Mouse (Mus musculus) liver, embryonic 11.5 days (tissue): ENCODE data around the gene Mc1r. TPM values are rescaled to one million over a fixed set of nuclear protein-coding genes. Genes with fewer than 3 reads are reported as not detected.
"Not testable (repeated sequence)": the region's sequence is repeated elsewhere in the genome, so short reads cannot be mapped to it uniquely, and the experiment has no call there.

Experiments used
- ATAC-seq: fragments of 200-750 bp; cut with Nextera tagmentation; replicated peaks from 2 replicates; pipeline ENCODE4 v1.8.0; 2017; ENCODE audit warnings: moderate number of reproducible peaks, mild to moderate bottlenecking, moderate TSS enrichment, moderate library complexity; ENCODE audit not compliant: low FRiP score
- DNase-seq: peaks from one replicate; pipeline ENCODE4 v3.0.0-alpha.2; 2017; ENCODE audit warnings: low spot score
- H3K27ac ChIP-seq: fragments of 300-500 bp; sonication (generic); 2 replicates; pipeline ENCODE4 v1.5.1; 2014; ENCODE audit warnings: mild to moderate bottlenecking, low read depth, low read length, control low read depth
- H3K27me3 ChIP-seq: fragments of 300-500 bp; sonication (generic); replicated peaks from 2 replicates; pipeline ENCODE4 v1.6.1; 2014; ENCODE audit warnings: low read length, mixed read lengths; ENCODE audit not compliant: control insufficient read depth, insufficient read depth
- H3K36me3 ChIP-seq: fragments of 300-500 bp; sonication (generic); 2 replicates; pipeline ENCODE4 v1.6.1; 2014; ENCODE audit warnings: mild to moderate bottlenecking, low read length, moderate library complexity, mixed read lengths; ENCODE audit not compliant: control insufficient read depth, insufficient read depth
- H3K4me1 ChIP-seq: fragments of 300-500 bp; sonication (generic); replicated peaks from 2 replicates; pipeline ENCODE4 v1.6.1; 2014; ENCODE audit warnings: low read length, mixed read lengths; ENCODE audit not compliant: control insufficient read depth, insufficient read depth
- H3K4me2 ChIP-seq: fragments of 300-500 bp; sonication (generic); 2 replicates; pipeline ENCODE4 v1.6.1; 2014; ENCODE audit warnings: mild to moderate bottlenecking, control low read depth, moderate library complexity
- H3K4me3 ChIP-seq: fragments of 300-500 bp; sonication (generic); 2 replicates; pipeline ENCODE4 v1.5.1; 2014; ENCODE audit warnings: low read depth, low read length, control low read depth
- H3K9ac ChIP-seq: fragments of 300-500 bp; sonication (generic); 2 replicates; pipeline ENCODE4 v1.6.1; 2014; ENCODE audit warnings: low read depth, low read length, control low read depth
- H3K9me3 ChIP-seq: fragments of 300-500 bp; sonication (generic); 2 replicates; pipeline ENCODE4 v1.6.1; 2016; ENCODE audit warnings: low read length, inconsistent platforms, mixed read lengths; ENCODE audit not compliant: control insufficient read depth
- WGBS: fragments of 180-500 bp; shearing (Covaris S2); extraction: QIAGEN DNeasy Blood & Tissue Kit; methylation state at CpG from one replicate; pipeline ENCODE4 v1.1.7; 2014; 5-methylcytosine and 5-hydroxymethylcytosine counted together
- polyA plus RNA-seq: library from polyadenylated mRNA; unstranded; fragments of >200 nt; fragmentation: Nextera tagmentation; extraction: Ambion mirVana; gene quantifications from 2 replicates; pipeline ENCODE4 v1.2.1, GENCODE M21; 2014

Mc1r gene
- polyA plus RNA-seq, 1 experiment from 2014 or later = 0.04 TPM

- Histone ChIP-seq H3K9me3 (no peaks in the 10 kb centered on the region), H3K27ac (0 out of 2 replicates have a peak overlapping the region, but pooled peaks have one; percentile 32), H3K9ac (no peak overlapping the region), H3K4me1 (peaks cover 18% of the 10 kb centered on the region), H3K27me3 (no peaks in the 10 kb centered on the region), H3K4me2 (no peak overlapping the region), H3K36me3 (peaks cover 25% of the 10 kb centered on the region), H3K4me3 (no peak overlapping the region)
- DNase-seq (no peak), ATAC-seq (no peak)
- WGBS = 64% methylated on average over 5 of the region's 5 CpGs
These were observed 43.9 kb downstream of the Mc1r start for GRCm38 (mm10) chr8:123450783-123451182.

GRCm38 (mm10) chr8:123451747-123452146 is 44.8 kb downstream of the Mc1r start:
- not testable (repeated sequence) for H3K4me3 ChIP-seq, H3K4me2 ChIP-seq, H3K27me3 ChIP-seq, DNase-seq, H3K9me3 ChIP-seq, H3K27ac ChIP-seq, H3K9ac ChIP-seq, ATAC-seq
- Histone ChIP-seq H3K4me1 (peaks cover 18% of the 10 kb centered on the region), H3K36me3 (peaks cover 25% of the 10 kb centered on the region)
- WGBS = 91% methylated on average over 12 of the region's 12 CpGs

DNA sequence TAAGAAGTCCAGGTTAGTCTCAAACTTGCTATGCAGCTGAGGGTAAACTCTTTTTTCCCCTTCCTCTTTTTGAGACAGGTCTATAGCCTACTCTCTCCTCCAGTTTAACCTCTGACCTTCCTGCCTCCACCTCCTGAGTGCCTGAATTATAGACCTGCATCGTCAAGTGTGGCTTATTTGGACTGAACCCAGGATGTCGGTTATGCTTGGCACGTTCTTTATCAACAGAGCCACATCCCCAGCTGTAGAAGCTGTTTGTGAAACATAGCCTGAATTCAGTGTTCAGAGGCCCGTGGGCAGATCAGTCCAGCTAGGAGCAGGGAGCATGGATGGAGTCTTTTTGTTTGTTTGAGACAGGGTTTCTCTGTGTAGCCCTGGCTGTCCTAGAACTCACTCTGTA is 45.2 kb downstream of the Mc1r start:
- no peak for DNase-seq
- peaks cover 25% of the 10 kb centered on the region for H3K36me3 ChIP-seq
- no peaks in the 10 kb centered on the region for H3K9me3 ChIP-seq
- H3K27me3 ChIP-seq = no peaks in the 10 kb centered on the region
- no peak overlapping the region for H3K4me3 ChIP-seq
- WGBS = 50% methylated on average over 4 of the region's 4 CpGs
- peaks cover 16% of the 10 kb centered on the region for H3K4me1 ChIP-seq
- H3K4me2 ChIP-seq = no peak overlapping the region
- ATAC-seq = no peak
- H3K9ac ChIP-seq = no peak overlapping the region
- no peak overlapping the region for H3K27ac ChIP-seq

GRCm38 (mm10) chr8:123453291-123453690 is 46.4 kb downstream of the Mc1r start:
- DNase-seq (no peak), ATAC-seq (no peak)
- peaks cover 32% of the 10 kb centered on the region for H3K36me3 ChIP-seq
- H3K4me3 ChIP-seq = no peak overlapping the region
- no peaks in the 10 kb centered on the region for H3K9me3 ChIP-seq
- H3K4me1 ChIP-seq = peaks cover 16% of the 10 kb centered on the region
- H3K4me2 ChIP-seq = no peak overlapping the region
- H3K27me3 ChIP-seq = no peaks in the 10 kb centered on the region
- H3K9ac ChIP-seq = no peak overlapping the region
- WGBS = 78% methylated on average over 7 of the region's 7 CpGs
- no peak overlapping the region for H3K27ac ChIP-seq

- DNase-seq = no peak
- WGBS = 81% methylated on average over 5 of the region's 5 CpGs
- Histone ChIP-seq H3K9me3 (no peaks in the 10 kb centered on the region), H3K36me3 (peaks cover 38% of the 10 kb centered on the region), H3K4me2 (no peak overlapping the region), H3K27ac (no peak overlapping the region), H3K27me3 (no peaks in the 10 kb centered on the region), H3K9ac (no peak overlapping the region), H3K4me3 (no peak overlapping the region), H3K4me1 (peaks cover 16% of the 10 kb centered on the region)
- ATAC-seq = no peak
These were observed 47.0 kb downstream of the Mc1r start for GRCm38 (mm10) chr8:123453951-123454350.

GRCm38 (mm10) chr8:123454559-123454958 is 47.7 kb downstream of the Mc1r start:
- H3K27ac ChIP-seq = no peak overlapping the region
- H3K9ac ChIP-seq = no peak overlapping the region
- 65% methylated on average over 6 of the region's 6 CpGs for WGBS
- DNase-seq (no peak), ATAC-seq (no peak)
- peaks cover 41% of the 10 kb centered on the region for H3K36me3 ChIP-seq
- no peak overlapping the region for H3K4me3 ChIP-seq
- H3K9me3 ChIP-seq = no peaks in the 10 kb centered on the region
- no peak overlapping the region for H3K4me2 ChIP-seq
- no peaks in the 10 kb centered on the region for H3K27me3 ChIP-seq
- peaks cover 16% of the 10 kb centered on the region for H3K4me1 ChIP-seq

Other genes starting within 250 kb of the Mc1r start
- gene Sult5a1, start 248.8 kb upstream of the Mc1r start, polyA plus RNA-seq = 4.6 and 5.6 TPM in 2 replicates
- gene Dpep1, start 220.9 kb upstream of the Mc1r start, polyA plus RNA-seq = 0.52 and 1.3 TPM in 2 replicates
- gene Chmp1a, start 194.3 kb upstream of the Mc1r start, polyA plus RNA-seq = 95.4 and 104 TPM in 2 replicates
- 1.4 and 1.7 TPM in 2 replicates for gene Spata33, start 194.3 kb upstream of the Mc1r start, polyA plus RNA-seq
- gene Cdk10, start 182.3 kb upstream of the Mc1r start, polyA plus RNA-seq = 22.8 and 25.0 TPM in 2 replicates
- gene Spata2l, start 170.9 kb upstream of the Mc1r start, polyA plus RNA-seq = 2.0 and 2.2 TPM in 2 replicates
- 16.0 and 18.8 TPM in 2 replicates for gene Zfp276, start 152.9 kb upstream of the Mc1r start, polyA plus RNA-seq
- 9.2 and 10.7 TPM in 2 replicates for gene Vps9d1, start 152.8 kb upstream of the Mc1r start, polyA plus RNA-seq
- 39.7 and 46.8 TPM in 2 replicates for gene Fanca, start 88.5 kb upstream of the Mc1r start, polyA plus RNA-seq
- 6.5 and 6.7 TPM in 2 replicates for gene Spire2, start 74.4 kb upstream of the Mc1r start, polyA plus RNA-seq
- 136 and 147 TPM in 2 replicates for gene Tcf25, start 33.4 kb upstream of the Mc1r start, polyA plus RNA-seq
- gene Tubb3, start 4.3 kb downstream of the Mc1r start, polyA plus RNA-seq = 6.0 and 6.9 TPM in 2 replicates
- gene Def8, start 16.4 kb downstream of the Mc1r start, polyA plus RNA-seq = 27.0 and 32.7 TPM in 2 replicates
- gene Afg3l1, start 70.8 kb downstream of the Mc1r start, polyA plus RNA-seq = 42.2 and 43.0 TPM in 2 replicates
- 1.5 and 1.6 TPM in 2 replicates for gene Dbndd1, start 108.4 kb downstream of the Mc1r start, polyA plus RNA-seq
- gene Gas8, start 111.7 kb downstream of the Mc1r start, polyA plus RNA-seq = 13.7 and 15.5 TPM in 2 replicates
- 4.8 and 4.9 TPM in 2 replicates for gene Rhou, start 246.8 kb downstream of the Mc1r start, polyA plus RNA-seq